In the genomic region with DNA sequence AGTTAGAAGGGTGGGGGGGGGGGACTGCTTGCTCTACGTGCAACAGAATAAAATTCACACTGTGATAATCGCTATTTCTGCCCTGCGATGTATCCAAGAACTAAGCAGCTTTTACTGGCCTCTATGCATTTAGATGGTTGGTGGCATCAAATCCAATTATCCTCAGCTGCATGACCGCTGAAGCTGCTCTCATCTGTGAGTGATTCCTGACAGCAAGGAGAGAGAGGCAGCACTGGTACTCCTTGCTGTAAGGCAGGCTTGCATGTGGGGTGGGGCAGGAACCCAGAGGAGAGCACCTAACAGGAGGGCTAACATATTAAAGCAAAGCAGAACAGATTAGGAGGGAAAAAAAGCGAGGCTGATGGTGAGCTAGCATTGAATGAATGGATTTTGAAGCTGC, we compare ENCODE assay signal across 12 mouse cellular contexts.
"Had no signal": no experiment of that assay in that cellular context is flagged by ENCODE, and none has a peak within 500 bp of the region (broad histone marks: within the 10 kb centered on the region; RNA-seq: fewer than 3 reads in every experiment).

No protein-coding gene starts in this region.

- ATAC-seq: liver, embryonic 12.5 days had no signal

- H3K27me3 ChIP-seq: liver, embryonic 12.5 days; megakaryocyte, embryonic 14.5 days; neural tube, embryonic 12.5 days had no signal

- H3K4me1 ChIP-seq: limb, embryonic 15.5 days; liver, embryonic 12.5 days; megakaryocyte, embryonic 14.5 days; neural tube, embryonic 12.5 days had no signal

- H3K9ac ChIP-seq: limb, embryonic 15.5 days; liver, embryonic 12.5 days; lung, embryonic 14.5 days; neural tube, embryonic 12.5 days had no signal

- H3K36me3 ChIP-seq: limb, embryonic 15.5 days; liver, embryonic 12.5 days; neural tube, embryonic 12.5 days had no signal

- H3K27ac ChIP-seq: limb, embryonic 15.5 days; liver, embryonic 12.5 days; macrophage; neural tube, embryonic 12.5 days had no signal

- H3K4me2 ChIP-seq: limb, embryonic 15.5 days; liver, embryonic 12.5 days; lung, embryonic 14.5 days; neural tube, embryonic 12.5 days had no signal

- H3K4me3 ChIP-seq: limb, embryonic 15.5 days; liver, embryonic 12.5 days; megakaryocyte, embryonic 14.5 days; neural tube, embryonic 12.5 days had no signal

- H3K9me3 ChIP-seq: limb, embryonic 15.5 days; liver, embryonic 12.5 days; megakaryocyte, embryonic 14.5 days; neural tube, embryonic 12.5 days had no signal

- DNase-seq: kidney, adult 11 months; kidney, adult 9 months; kidney, postnatal 10 days; lung, embryonic 14.5 days; lung, postnatal 10 days; right cerebral cortex, postnatal 14 days; thymus, postnatal 36 days had no signal
